Mouse (Mus musculus) cerebral cortex, adult 2 months (tissue): Measurements from ENCODE around the gene Mettl21a.

ENCODE experiments used
- WGBS: fragments of 180-500 bp; shearing (Covaris S2); methylation state at CpG from one replicate; pipeline ENCODE4 v1.1.7; 2018; 5-methylcytosine and 5-hydroxymethylcytosine counted together

Gene Mettl21a

DNA sequence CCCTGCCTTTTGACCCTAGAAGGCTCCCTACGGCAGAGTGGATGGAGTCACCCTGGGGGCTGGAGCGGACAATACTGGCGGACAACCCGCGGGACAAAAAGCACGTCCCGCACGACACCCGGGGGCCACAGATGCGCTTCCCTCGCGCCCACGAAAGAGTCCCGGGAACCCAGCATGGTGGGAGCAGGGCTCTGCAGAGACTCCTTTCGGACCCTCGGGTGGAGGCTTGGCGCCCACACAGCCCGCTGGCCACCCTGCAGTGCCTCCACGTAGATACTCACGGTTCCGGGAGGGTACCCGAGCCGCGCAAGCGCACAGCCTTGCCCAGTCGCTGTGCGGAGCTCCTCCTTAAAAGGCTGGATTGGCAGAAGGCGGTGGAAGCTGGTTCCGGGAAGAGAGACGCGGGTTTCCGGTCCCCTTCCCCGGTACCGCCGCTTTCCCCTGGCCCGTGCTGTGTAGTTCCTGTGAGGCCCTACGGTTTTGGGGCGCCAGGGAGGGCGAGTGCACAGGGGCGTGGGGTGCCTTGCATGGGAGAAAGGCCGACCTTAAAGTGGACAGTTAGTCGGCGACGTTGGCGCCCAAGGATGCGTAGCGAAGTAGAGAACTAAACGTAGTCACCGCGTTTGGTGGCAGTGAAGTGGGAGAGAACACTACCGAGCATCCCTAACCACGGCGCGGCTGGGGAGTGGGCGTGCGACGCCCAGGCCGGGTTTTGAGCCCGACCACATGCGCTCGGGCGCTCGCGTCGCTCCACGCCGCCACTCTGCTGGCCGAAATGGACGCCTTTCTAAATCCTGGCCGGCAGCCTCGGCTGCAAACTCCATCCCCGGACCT is at the start of gene Mettl21a:
TSS of gene Mettl21a (minus strand) at position 362 of the 834 bp plus-strand sequence.
- under 1% methylated on average over 72 of the region's 72 CpGs for WGBS

DNA sequence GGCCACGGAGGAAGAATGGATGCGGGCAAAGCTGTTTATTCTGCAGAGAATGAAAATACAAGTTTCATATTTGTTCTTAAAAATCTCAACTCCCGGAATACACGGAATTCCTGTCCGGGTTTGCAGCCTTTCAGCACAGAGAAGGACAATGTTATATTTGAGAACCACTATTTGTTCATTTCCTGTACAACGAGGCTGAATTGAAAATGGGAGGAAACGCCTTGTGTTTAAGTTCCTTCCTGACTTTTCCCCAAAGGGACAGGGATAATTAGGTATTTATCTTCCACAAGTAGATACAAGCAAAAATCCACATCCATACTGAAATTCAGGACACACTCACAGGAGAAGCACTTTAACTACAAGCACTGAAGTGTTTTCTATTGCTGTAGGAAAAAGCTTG is 41.8 kb upstream of the Mettl21a start:
- 67% methylated on average over 7 of the region's 7 CpGs for WGBS

DNA sequence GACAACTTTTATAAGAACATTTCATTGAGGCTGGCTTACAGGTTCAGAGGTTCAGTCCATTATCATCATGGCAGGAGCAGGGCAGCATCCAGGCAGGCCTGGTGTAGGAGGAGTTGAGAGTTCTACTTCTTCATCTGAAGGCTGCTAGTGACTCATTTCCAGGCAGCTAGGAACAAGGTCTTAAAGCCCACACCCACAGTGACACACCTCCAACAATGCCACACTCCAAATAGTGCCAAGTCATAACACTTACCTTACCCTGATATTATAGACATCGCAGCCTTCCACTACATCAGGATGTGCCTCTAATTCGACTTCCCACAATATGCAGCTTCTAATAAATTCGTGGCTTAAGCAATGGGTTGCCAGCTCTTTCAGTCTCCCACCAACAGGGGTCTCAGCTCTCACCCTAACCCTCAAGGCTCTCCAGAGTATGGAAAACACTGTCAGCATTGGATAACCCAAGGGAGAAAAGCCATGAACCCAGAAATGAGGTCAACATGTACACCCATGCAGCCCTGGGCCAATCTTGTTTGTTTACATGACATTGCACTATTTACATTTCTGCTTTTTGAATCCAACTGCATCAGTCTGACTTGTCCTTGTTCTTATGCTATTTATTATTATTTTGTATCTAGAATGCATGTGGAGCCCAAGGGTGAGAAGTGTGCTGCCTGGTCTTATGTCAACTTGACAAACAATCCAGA is 39.5 kb upstream of the Mettl21a start:
- WGBS, result 76% methylated on average over 3 of the region's 3 CpGs

DNA sequence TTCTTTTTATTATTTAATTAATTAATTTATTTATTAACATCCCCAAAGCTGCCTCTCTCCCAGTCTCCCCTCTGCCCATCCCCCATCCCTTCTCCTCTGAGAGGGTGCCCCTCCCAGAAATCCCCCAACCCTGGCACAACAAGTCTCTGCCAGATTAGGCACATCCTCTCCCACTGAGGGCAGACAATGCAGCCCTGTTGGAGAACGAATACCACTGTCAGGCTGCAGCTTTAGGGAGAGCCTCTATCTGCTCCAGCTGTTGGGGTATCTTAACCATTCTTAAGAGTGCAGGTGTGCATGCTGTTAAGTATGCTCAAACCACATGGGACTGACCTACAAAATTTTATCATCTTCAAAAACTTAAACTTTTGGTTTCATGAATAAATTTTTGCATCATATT is 38.4 kb upstream of the Mettl21a start:
- WGBS, result 55% methylated on average over 1 of the region's 1 CpGs

DNA sequence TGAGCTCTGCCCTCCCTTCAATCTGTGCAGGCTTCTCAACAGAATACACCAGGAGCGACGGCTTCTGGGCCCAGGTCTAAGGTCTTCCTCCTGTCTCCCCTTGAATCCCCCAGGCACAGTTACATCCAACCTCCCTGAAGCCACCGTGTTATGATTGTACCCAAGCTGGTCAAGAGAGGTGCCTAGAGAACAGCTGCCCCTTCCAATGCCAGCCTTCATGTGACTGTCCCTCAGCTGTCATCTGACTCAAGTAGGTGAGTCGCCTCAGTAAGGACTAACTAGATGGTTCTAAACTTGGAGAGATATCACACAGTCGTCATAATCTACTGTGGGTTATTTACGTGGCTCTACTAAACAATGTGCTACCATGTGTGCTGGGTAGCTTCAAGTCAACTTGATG is 36.7 kb upstream of the Mettl21a start:
- 94% methylated on average over 6 of the region's 6 CpGs for WGBS

DNA sequence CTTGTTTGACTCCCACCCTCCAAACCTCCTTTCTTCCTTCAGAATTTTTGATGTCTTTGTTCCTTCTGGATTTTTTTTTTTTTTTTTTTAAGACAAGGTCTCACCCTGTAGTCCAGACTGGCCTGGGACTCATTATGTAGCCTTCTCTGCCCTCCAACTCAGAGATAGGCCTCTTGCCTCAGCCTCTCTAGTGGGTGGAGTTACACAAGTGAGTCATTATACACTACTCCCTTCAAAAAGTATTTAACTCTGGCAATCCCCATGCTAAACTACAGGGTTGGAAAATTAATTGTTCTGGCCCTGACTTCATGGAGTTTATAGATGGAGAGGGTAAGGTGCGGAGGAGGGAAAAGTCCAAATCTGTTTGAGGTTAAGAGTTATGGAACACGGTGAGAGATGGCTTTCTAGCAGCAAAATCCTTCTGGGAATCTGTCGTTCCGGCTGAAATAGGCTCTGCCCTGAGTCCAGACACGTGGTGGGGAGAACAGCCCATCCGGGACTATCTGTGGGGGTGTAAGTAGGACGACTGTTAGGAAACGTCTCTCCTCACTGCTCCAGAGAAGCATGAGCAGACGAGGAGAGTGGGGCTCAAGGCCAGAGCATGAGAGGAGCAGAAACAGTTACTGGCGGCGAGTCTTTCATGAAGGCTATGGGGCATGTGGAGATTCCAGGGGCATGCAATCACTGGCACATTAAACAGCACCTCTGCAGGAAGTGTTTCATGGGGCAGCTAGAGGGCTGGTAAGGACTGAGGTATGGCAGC is 32.5 kb upstream of the Mettl21a start:
- WGBS, result 63% methylated on average over 11 of the region's 11 CpGs

DNA sequence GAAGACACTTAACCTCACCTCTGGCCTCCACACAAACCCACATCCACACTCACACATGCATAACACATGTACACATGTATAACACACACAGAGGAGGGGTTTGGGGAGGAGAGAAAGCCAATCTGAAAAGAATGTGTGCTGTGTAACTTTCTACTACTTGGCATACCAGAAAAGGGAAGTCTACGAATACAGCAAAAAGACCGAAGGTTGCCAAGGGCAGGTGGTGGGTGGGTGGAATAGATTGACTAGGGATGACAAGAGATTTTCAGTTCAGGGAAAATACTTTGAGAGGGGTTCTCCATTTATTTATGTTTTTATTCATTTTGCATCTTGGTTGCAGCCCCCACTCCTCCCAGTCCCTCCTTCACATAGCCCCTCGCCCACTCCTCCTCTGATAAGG is 27.5 kb upstream of the Mettl21a start:
- WGBS, result 57% methylated on average over 3 of the region's 3 CpGs

DNA sequence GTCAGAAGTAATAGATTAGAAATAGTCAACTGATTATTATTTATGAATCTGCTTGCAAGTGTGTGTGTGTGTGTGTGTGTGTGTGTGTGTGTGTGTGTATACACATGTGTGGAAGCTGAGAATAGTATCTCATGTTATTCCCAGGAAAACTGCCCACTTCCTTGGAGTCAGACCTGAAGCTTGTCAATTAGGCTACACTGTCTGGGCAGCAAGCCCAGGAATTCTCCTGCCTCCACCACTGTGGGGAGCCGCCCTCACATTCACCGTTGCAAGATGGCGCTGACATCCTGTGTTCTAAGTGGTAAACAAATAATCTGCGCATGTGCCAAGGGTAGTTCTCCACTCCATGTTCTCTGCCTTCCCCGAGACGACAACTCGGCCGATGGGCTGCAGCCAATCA is 25.5 kb upstream of the Mettl21a start:
- WGBS, result 50% methylated on average over 8 of the region's 8 CpGs

DNA sequence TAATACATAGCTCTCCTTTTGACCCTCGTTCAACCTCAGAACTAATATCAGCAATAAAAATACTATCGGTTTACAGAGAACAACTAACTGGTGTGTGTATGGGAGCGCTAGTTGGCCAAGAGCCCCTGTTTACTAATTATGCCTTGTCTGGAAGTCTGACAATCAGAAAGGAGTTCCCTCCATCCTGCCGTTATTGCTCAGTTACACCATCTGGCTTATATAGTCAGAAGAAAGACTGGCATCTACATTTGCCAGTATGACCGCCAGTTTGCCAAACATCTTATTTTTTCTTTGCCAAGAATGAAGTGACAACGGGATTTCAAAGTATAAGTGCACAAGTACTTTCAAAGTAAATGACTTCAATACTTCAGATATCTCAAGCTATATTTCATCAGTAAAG is 24.0 kb upstream of the Mettl21a start:
- 61% methylated on average over 6 of the region's 6 CpGs for WGBS

DNA sequence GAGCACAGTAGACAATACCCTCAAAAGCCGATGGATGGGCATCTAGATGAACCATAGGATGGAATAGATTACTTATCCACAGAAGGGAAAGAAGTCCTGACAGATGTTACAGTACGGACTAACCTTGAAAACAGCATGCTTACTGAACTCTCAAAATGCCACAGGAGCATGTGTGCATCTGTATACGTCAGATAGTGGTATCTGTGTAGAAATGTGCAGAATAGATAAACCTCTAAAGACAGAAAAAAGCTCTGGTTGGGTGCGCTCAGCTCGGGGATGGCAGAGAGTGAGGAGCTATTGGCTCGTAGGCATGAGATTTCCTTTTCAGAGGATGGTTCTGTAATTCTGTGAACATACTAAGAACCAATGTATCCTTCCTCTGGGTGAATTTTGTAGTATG is 22.2 kb upstream of the Mettl21a start:
- 90% methylated on average over 6 of the region's 6 CpGs for WGBS

DNA sequence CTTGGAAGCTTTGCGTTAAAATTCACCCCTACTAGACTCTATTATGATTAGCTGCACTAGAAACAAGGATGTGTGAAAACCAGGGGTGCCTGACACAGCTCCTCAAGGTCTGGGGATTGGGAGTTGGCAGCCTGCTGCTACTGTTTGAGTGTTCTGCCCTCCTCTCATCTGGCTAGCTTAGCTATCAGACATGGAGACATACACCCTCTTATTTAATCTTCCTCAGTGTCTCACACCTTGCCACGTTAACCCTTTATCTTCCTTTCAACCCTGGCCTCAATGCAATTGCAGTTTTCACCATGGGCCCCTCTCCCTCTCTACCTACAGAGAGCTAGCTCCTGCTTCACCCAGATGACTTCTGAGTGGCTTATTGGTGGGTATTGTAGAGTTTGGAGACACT is 18.6 kb upstream of the Mettl21a start:
- 66% methylated on average over 2 of the region's 2 CpGs for WGBS

DNA sequence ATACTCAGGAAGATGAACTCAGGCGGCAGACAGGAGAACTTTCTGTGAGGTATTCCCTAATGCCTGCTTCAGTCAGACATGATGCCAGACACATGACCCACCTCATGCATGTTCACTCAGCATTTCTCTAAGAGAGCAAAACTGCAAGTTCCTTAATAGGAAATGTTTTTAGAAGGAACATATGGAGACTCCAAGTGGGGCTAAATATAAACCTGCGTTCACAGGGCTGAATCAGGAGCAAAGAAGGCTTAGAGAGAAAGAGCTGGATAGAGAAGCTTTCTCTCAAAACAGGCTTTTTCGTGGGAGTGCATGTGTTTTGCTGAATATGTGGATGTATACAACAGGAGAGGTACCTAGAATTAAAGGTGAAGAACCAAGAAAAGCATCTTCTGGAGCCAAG is 16.2 kb upstream of the Mettl21a start:
- 30% methylated on average over 3 of the region's 3 CpGs for WGBS

DNA sequence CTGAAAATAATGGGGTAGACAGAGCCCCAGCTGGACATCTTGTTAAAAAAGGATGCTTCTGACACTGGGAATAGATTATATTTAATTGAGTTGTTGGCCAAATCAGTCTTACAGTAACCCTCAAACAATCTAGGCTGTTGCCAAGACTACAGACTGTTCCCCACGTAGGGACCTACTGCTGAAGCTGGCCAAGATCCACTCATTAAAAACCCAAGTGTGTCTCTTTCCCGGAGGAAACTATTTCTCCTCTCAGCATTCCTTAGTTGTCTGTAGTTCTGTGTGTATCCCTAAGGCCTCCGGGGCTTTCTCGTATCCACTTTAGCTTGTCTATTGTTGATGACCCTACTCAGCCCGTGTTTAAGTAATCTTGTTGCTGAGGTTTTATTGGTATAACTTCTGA is 14.5 kb upstream of the Mettl21a start:
- 33% methylated on average over 5 of the region's 5 CpGs for WGBS

DNA sequence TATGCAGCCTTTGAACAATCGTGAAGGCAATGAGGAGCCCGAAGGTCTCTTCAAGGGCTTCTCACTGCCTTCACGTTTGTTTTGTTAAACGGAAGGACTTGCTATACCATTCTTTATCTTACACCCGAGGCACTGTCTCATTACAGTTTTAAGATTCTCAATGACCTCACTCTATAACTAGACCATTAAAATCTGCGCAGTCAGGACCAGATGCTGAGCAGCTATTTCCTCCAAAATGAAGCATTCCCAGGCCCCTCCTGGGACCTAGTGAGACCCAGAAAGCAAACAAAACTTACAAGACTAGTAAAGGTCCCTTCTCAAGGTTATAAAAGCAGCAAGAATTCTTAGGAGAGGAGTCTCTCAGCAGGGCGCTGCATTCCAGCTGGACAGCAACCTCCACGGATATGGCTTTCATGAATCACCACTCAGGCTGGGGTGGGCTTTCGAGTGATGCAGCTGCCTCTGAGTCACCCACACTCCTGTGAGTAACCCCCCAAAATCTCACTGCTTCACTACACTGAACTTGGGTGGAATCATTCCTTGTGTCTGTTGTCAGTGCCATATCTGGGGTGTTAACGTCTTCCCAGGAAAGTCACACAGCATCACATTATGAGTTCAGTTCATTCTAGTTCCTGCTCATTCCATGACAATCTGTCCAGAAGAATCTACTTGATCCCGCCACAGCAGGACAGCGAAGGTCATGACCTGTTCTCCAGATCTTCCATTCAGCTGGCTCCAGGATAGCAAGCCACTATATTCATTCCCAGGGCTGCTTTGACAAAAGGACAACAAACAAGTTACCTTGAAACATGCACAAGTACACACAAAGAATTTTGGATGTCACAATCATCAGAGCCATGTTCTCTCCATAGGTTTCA is 6.8 kb upstream of the Mettl21a start:
- 63% methylated on average over 12 of the region's 12 CpGs for WGBS

DNA sequence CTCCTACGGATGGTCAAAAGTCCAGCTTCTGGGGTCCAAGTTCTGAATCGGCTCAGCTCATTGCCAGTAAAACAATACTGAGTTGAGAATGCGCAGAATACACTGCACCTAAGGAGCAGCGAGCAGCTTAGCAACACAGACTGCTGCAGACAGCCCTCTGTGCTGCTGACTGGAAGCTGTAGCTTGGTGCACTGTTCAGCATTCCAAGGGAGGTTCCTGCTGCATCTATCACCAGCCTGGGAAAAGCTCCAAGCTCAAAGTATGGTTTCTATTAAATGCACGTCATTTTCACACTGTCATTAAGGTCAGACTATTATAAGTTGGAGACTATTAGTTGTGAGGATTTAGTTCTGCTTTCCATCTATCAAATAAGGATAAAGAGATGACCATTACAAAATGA is 4.1 kb upstream of the Mettl21a start:
- 50% methylated on average over 5 of the region's 5 CpGs for WGBS

DNA sequence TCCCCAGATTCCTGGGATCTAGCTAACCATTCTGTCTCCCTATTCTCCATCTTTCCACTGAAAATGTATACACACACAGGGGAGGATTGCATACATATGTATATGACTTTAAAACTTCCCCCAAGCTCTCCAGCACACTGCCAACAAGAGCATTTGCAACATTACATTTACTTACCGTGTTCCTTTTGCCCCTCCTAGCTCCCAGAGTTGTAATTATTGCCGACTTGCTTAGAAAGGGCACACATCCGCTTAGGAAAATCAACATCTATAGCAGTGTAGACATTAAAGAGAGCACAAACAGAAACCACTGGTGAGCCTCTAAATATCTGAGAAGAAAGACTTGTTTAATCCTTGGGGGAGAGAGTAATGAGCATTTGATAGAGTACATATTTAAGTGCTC is 1.2 kb upstream of the Mettl21a start:
- WGBS, result 22% methylated on average over 3 of the region's 3 CpGs

DNA sequence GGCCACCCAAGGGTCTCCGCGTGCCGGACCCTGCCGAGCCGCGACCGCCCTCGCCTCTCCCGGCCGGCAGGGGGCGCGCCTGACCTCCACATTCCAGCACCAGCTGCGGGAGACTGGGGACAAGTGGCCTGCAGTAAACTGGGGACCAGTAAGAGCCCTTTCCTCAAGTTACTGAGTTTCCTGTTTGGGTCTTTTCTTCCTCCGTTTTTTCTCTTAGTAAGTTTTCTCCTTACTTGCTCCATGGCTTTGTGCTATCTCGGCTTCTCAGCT is 608 bp upstream of the Mettl21a start:
- 1% methylated on average over 15 of the region's 15 CpGs for WGBS

DNA sequence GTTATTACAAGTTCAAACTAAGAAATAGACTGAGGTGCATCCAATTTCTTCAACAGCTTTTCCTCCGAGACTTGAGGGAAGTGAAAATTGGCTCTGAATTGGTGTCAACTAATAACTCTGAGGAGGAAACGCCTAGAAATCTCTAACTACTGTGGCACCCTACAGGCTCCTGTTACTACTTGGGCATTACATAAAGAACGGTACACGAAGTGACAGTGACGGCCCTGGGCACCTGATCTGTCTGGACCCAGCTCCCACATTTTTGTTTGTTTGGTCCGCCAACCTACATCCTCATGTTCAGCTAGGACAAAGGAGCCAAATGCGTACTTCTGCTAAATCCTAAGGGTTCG is 536 bp downstream of the Mettl21a start:
- under 1% methylated on average over 8 of the region's 8 CpGs for WGBS

DNA sequence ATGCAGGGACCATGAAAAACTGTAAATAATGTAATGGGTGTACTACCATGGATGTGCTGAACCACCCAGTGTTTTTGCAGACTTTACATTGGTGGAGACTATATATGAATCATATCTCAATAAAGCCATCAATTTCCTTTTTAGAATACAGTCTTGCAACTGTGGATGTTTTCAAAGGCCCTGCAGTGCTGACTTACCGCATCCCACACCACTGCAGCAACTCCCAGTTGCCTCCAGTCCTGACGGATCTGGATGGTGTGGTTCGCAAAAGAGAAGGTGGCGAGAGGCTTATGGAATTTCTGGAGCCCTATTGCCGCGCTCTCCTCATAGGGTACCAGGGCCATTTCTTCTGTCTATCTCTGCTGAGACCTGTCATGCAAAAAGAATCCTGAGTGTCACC is 966 bp downstream of the Mettl21a start:
- 45% methylated on average over 6 of the region's 6 CpGs for WGBS

DNA sequence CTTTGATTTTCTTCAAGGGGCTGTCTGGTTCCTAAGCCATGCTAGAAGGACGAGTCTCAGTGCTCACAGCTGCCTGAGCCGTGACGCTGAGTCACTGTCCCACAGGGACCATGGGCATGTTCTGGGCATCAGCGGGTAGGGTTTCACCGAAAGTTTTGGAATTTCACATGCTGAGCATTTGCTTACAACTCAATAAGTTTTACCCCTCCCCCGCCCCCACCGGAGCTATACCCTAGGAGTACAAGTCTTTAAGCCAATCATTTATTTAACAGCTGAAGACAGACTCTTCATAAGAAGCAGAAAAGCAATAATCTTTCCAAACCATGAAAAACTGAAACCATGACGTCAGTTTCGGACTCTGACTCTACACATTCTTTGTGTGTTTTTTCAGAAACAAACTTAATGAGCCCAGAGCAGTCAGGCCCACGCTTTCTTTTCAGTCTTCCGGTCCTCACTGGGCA is 1.5 kb downstream of the Mettl21a start:
- WGBS, result 64% methylated on average over 11 of the region's 11 CpGs

DNA sequence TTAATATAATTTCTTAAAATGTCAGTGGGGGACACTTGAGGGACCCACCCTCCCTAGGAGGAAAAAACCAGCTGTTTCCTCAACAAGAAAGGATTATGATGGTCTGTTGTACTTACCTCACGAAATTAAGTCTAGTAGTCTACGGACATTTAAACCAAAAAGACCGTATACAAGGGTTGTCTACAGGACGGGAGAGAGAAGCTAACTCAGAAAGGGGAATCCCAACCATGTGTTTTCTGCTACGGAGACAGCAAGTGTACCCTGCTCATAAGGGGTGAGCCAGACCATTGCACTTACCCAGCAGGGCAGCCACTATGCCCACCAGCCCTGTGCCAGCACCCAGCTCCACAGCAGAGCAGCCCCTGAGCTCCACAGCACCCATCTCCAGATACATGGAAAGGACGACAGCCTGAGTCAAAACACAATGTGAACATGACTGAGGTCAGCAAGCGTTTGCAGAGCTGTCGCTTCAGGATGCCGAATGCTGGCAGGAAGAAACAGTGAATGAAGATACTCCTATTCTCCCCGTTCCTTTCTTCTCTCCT is 2.2 kb downstream of the Mettl21a start:
- 77% methylated on average over 10 of the region's 10 CpGs for WGBS

DNA sequence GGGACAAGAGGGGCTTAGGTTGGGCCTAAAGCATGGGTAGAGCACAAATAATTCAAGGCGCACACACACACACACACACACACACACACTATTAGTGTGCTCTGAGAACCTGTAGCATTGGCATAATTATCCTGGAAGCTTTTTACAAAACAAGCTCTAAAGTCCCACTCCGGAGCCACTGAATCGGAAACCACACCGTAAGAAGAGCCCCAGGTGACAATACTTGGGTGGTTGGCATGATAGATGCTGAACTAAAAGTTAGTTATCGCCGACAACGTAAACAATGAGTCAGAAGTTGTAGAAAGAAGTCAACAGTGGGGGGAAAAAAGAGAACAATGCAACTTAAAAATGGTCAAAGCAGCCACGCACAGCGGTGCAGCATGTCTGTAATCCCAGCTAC is 2.7 kb downstream of the Mettl21a start:
- WGBS, result 89% methylated on average over 9 of the region's 9 CpGs
